In genomic region chr4:90734856-90735255, GRCm38 (mm10) we compare ENCODE assay signal across 24 mouse cellular contexts.
DNase-seq lines count a peak whose midpoint lies in the region; ATAC-seq and TF ChIP-seq lines count a peak whose summit lies in the region.
"Had no signal": no experiment of that assay in that cellular context is flagged by ENCODE, and none has a peak within 500 bp of the region (broad histone marks: within the 10 kb centered on the region; RNA-seq: fewer than 3 reads in every experiment).

No protein-coding gene starts in this region.

- no peaks in the 10 kb centered on the region for H3K36me3 ChIP-seq in forebrain, embryonic 14.5 days (ENCODE audit: control insufficient read depth, insufficient read depth, low read length)
- no peaks in the 10 kb centered on the region for H3K36me3 ChIP-seq in forebrain, embryonic 11.5 days (ENCODE audit: control insufficient read depth, insufficient read depth, low read length)
- H3K36me3 ChIP-seq in forebrain, postnatal 0 days (ENCODE audit: insufficient read depth), result no peaks in the 10 kb centered on the region
- no peaks in the 10 kb centered on the region for H3K36me3 ChIP-seq in forebrain, embryonic 13.5 days (ENCODE audit: poor library complexity, severe bottlenecking)
- H3K36me3 ChIP-seq: embryonic facial prominence, embryonic 10.5 days; embryonic facial prominence, embryonic 12.5 days; forebrain, embryonic 15.5 days; G1E had no signal

- no peak for TF ChIP-seq CTCF in forebrain, postnatal 0 days (IDR thresholded peaks at IDR 0.05; ENCODE audit: low read depth)

- no peak for ATAC-seq in forebrain, embryonic 14.5 days
- ATAC-seq in forebrain, embryonic 11.5 days (replicated peaks; ENCODE audit: low FRiP score), result no peak
- peak; percentile 59 for ATAC-seq in forebrain, postnatal 0 days
- no peak for ATAC-seq in forebrain, embryonic 13.5 days
- ATAC-seq: activated CD4-positive, CD25-positive, alpha-beta regulatory T cell, adult 4 months; CD4-positive, CD25-positive, alpha-beta regulatory T cell, adult 4 months; forebrain, embryonic 15.5 days; Patski had no signal

- DNase-seq in forebrain, embryonic 14.5 days (ENCODE audit: low spot score), result peak; percentile 10
- DNase-seq in forebrain, embryonic 11.5 days (ENCODE audit: low spot score), result no peak
- DNase-seq in forebrain, postnatal 0 days, result peak; percentile 16
- DNase-seq in brain, adult 2 months (ENCODE audit: low read depth, low spot score), result peak; percentile 7
- peak; percentile 2 for DNase-seq in brain, embryonic 18.5 days (ENCODE audit: low read depth, low spot score)
- no peak for DNase-seq in thymus, adult 18-20 months
- DNase-seq: adrenal gland, adult 8-10 months; adrenal gland, postnatal 14 days; adrenal gland, postnatal 36 days; B cell, adult 2 months; cerebellum, adult 11 months; cerebellum, adult 18-20 months; cerebellum, adult 8-10 months; cerebellum, postnatal 10 days; cerebellum, postnatal 25 days had no signal

- no peaks in the 10 kb centered on the region for H3K4me1 ChIP-seq in forebrain, embryonic 14.5 days (ENCODE audit: control insufficient read depth, insufficient read depth, low read length)
- no peaks in the 10 kb centered on the region for H3K4me1 ChIP-seq in forebrain, embryonic 11.5 days (replicated peaks; ENCODE audit: control insufficient read depth, insufficient read depth, low read length)
- H3K4me1 ChIP-seq in forebrain, postnatal 0 days (ENCODE audit: insufficient read depth), result no peaks in the 10 kb centered on the region
- no peaks in the 10 kb centered on the region for H3K4me1 ChIP-seq in forebrain, embryonic 13.5 days
- H3K4me1 ChIP-seq: embryonic facial prominence, embryonic 10.5 days; embryonic facial prominence, embryonic 12.5 days; forebrain, embryonic 15.5 days had no signal

- H3K27me3 ChIP-seq in forebrain, embryonic 14.5 days (replicated peaks; ENCODE audit: control insufficient read depth, insufficient read depth, low read length), result no peaks in the 10 kb centered on the region
- no peaks in the 10 kb centered on the region for H3K27me3 ChIP-seq in forebrain, embryonic 11.5 days (ENCODE audit: control insufficient read depth, insufficient read depth, low read length)
- H3K27me3 ChIP-seq in forebrain, postnatal 0 days (ENCODE audit: insufficient read depth, low read length), result no peaks in the 10 kb centered on the region
- no peaks in the 10 kb centered on the region for H3K27me3 ChIP-seq in forebrain, embryonic 13.5 days
- H3K27me3 ChIP-seq: CH12.LX; embryonic facial prominence, embryonic 12.5 days; forebrain, embryonic 15.5 days; Patski had no signal

- H3K4me2 ChIP-seq in forebrain, embryonic 14.5 days (ENCODE audit: low read length), result no peak overlapping the region
- no peak overlapping the region for H3K4me2 ChIP-seq in forebrain, embryonic 11.5 days (ENCODE audit: low read depth, low read length, severe bottlenecking)
- no peak overlapping the region for H3K4me2 ChIP-seq in forebrain, postnatal 0 days (ENCODE audit: low read depth)
- no peak overlapping the region for H3K4me2 ChIP-seq in forebrain, embryonic 13.5 days
- H3K4me2 ChIP-seq: embryonic facial prominence, embryonic 12.5 days; forebrain, embryonic 15.5 days had no signal

- 63% methylated on average over 1 of the region's 1 CpGs for WGBS in forebrain, embryonic 14.5 days
- 79% methylated on average over 1 of the region's 1 CpGs for WGBS in forebrain, embryonic 11.5 days
- WGBS in forebrain, postnatal 0 days, result 69% methylated on average over 1 of the region's 1 CpGs
- 81% methylated on average over 1 of the region's 1 CpGs for WGBS in forebrain, embryonic 13.5 days

- H3K9me3 ChIP-seq in forebrain, embryonic 14.5 days (replicated peaks; ENCODE audit: control insufficient read depth, low read length), result no peaks in the 10 kb centered on the region
- H3K9me3 ChIP-seq in forebrain, embryonic 11.5 days (ENCODE audit: control insufficient read depth, low read length), result no peaks in the 10 kb centered on the region
- no peaks in the 10 kb centered on the region for H3K9me3 ChIP-seq in forebrain, postnatal 0 days (ENCODE audit: low read length)
- H3K9me3 ChIP-seq in forebrain, embryonic 13.5 days (replicated peaks), result no peaks in the 10 kb centered on the region
- H3K9me3 ChIP-seq: embryonic facial prominence, embryonic 10.5 days; embryonic facial prominence, embryonic 12.5 days; forebrain, embryonic 15.5 days; G1E had no signal

- H3K9ac ChIP-seq in forebrain, embryonic 14.5 days (ENCODE audit: low read length), result no peak overlapping the region
- no peak overlapping the region for H3K9ac ChIP-seq in forebrain, embryonic 11.5 days (ENCODE audit: low read length)
- H3K9ac ChIP-seq in forebrain, postnatal 0 days, result no peak overlapping the region
- H3K9ac ChIP-seq in forebrain, embryonic 13.5 days, result no peak overlapping the region
- H3K9ac ChIP-seq: embryonic facial prominence, embryonic 12.5 days; forebrain, embryonic 15.5 days had no signal

- no peak overlapping the region for H3K27ac ChIP-seq in forebrain, embryonic 14.5 days (ENCODE audit: low read depth, low read length)
- H3K27ac ChIP-seq in forebrain, embryonic 11.5 days (ENCODE audit: low read depth, low read length), result no peak overlapping the region
- no peak overlapping the region for H3K27ac ChIP-seq in forebrain, postnatal 0 days (ENCODE audit: low read depth, low read length)
- no peak overlapping the region for H3K27ac ChIP-seq in forebrain, embryonic 13.5 days
- H3K27ac ChIP-seq: embryonic facial prominence, embryonic 10.5 days; embryonic facial prominence, embryonic 12.5 days; forebrain, embryonic 15.5 days had no signal

- no peak overlapping the region for H3K4me3 ChIP-seq in forebrain, embryonic 14.5 days (ENCODE audit: low read depth, low read length)
- no peak overlapping the region for H3K4me3 ChIP-seq in forebrain, embryonic 11.5 days (ENCODE audit: low read depth, low read length)
- H3K4me3 ChIP-seq in forebrain, postnatal 0 days (ENCODE audit: low read depth, low read length), result no peak overlapping the region
- H3K4me3 ChIP-seq in forebrain, embryonic 13.5 days, result no peak overlapping the region
- H3K4me3 ChIP-seq: embryonic facial prominence, embryonic 10.5 days; embryonic facial prominence, embryonic 12.5 days; forebrain, embryonic 15.5 days had no signal

Comparison
In these comparisons a context has a peak if more than half of its experiments do, and no peak if none do; other contexts are left out.
1. DNase-seq: peak in forebrain, embryonic 14.5 days (single experiment), forebrain, postnatal 0 days (single experiment), brain, adult 2 months (single experiment) and brain, embryonic 18.5 days (single experiment); none in forebrain, embryonic 11.5 days (single experiment) and thymus, adult 18-20 months (0 of 2).